Mouse (Mus musculus): Measurements from ENCODE around the gene Gm5148.

DNA sequence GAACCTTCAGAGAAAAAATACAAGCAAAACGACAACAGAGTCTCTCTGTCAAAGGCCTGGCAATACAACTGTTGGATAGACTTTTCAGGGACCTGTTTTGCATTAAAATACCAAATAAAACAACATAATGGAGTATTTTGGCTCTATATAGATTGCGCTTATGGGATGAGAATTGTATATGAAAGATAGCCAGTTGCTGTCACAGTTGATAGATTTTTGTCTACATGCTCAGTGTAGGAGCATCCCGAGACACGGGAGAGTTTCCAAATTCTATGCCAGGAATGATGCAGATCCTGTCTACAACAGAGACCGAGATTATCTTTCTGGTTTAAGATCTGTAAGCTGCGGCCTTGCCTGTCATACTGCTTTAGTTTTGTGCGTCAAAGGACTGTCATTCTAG lies 15.7 kb upstream of the Gm5148 start:
- TF ChIP-seq CTCF (IDR thresholded peaks at IDR 0.05; ENCODE audit: low read depth) (no peak), EP300 (IDR thresholded peaks at IDR 0.05; ENCODE audit: low read depth) (no peak)
